Mouse (Mus musculus): ENCODE results near the gene Gm20721. TPM values are rescaled to one million over a fixed set of nuclear protein-coding genes. Genes with fewer than 3 reads are reported as not detected.

Gene Gm20721
- not detected for polyA plus RNA-seq (2017; shearing (Covaris generic))

GRCm38 (mm10) chr2:174346612-174346998 is at the start of gene Gm20721:
Gm20721 (minus strand) TSS chr2:174346712.

GRCm38 (mm10) chr2:174284011-174284410 is 62.5 kb downstream of the Gm20721 start, which contains the start of gene Gnas:
Gnas (plus strand) TSS chr2:174284320.

Other genes starting within 250 kb of the Gm20721 start
- 58.4 TPM for gene Npepl1, start 236.4 kb downstream of the Gm20721 start, polyA plus RNA-seq (2017; shearing (Covaris generic))
- 87.4 TPM for gene Gnas, start 62.4 kb downstream of the Gm20721 start, polyA plus RNA-seq (2017; shearing (Covaris generic))
- gene Nelfcd, start 69.1 kb upstream of the Gm20721 start, polyA plus RNA-seq (2017; shearing (Covaris generic)) = 87.4 TPM
- 147 TPM for gene Ctsz, start 92.3 kb upstream of the Gm20721 start, polyA plus RNA-seq (2017; shearing (Covaris generic))
- 0.21 TPM for gene Tubb1, start 104.0 kb upstream of the Gm20721 start, polyA plus RNA-seq (2017; shearing (Covaris generic))
- 455 TPM for gene Atp5e, start 117.4 kb upstream of the Gm20721 start, polyA plus RNA-seq (2017; shearing (Covaris generic))
- 94.2 TPM for gene Prelid3b, start 126.4 kb upstream of the Gm20721 start, polyA plus RNA-seq (2017; shearing (Covaris generic))